Mouse (Mus musculus) stomach, postnatal 0 days (tissue): Measurements from ENCODE around the gene Pfpl. TPM values are rescaled to one million over a fixed set of nuclear protein-coding genes. Genes with fewer than 3 reads are reported as not detected.

Source experiments
- ATAC-seq: fragments of 200-750 bp; cut with Nextera tagmentation; 2 replicates; pipeline ENCODE4 v1.8.0; 2017; ENCODE audit not compliant: low FRiP score, low TSS enrichment
- DNase-seq: peaks from one replicate; pipeline ENCODE4 v3.0.0-alpha.2; 2016; ENCODE audit warnings: low spot score
- H3K27ac ChIP-seq: fragments of 300-500 bp; sonication (generic); replicated peaks from 2 replicates; pipeline ENCODE4 v1.5.1; 2014; ENCODE audit warnings: mild to moderate bottlenecking, control low read depth
- H3K27me3 ChIP-seq: fragments of 300-500 bp; sonication (generic); 2 replicates; pipeline ENCODE4 v1.6.1; 2014; ENCODE audit warnings: low read length; ENCODE audit not compliant: control insufficient read depth, insufficient read depth
- H3K36me3 ChIP-seq: fragments of 300-500 bp; sonication (generic); 2 replicates; pipeline ENCODE4 v1.6.1; 2014; ENCODE audit warnings: low read length, mixed read lengths; ENCODE audit not compliant: control insufficient read depth, insufficient read depth
- H3K4me1 ChIP-seq: fragments of 300-500 bp; sonication (generic); replicated peaks from 2 replicates; pipeline ENCODE4 v1.6.1; 2014; ENCODE audit warnings: antibody characterized with exemption; ENCODE audit not compliant: control insufficient read depth, insufficient read depth
- H3K4me2 ChIP-seq: fragments of 300-500 bp; sonication (generic); replicated peaks from 2 replicates; pipeline ENCODE4 v1.6.1; 2014; ENCODE audit warnings: low read depth, mild to moderate bottlenecking, control low read depth, moderate library complexity
- H3K4me3 ChIP-seq: fragments of 300-500 bp; sonication (generic); 2 replicates; pipeline ENCODE4 v1.5.1; 2014; ENCODE audit warnings: low read depth, low read length, control low read depth
- H3K9ac ChIP-seq: fragments of 300-500 bp; sonication (generic); 2 replicates; pipeline ENCODE4 v1.6.1; 2014; ENCODE audit warnings: mild to moderate bottlenecking, low read length, control low read depth, mixed read lengths
- H3K9me3 ChIP-seq: fragments of 300-500 bp; sonication (generic); 2 replicates; pipeline ENCODE4 v1.6.1; 2016; ENCODE audit warnings: low read length; ENCODE audit not compliant: control insufficient read depth
- CTCF ChIP-seq: IDR thresholded peaks from 2 replicates; pipeline ENCODE4 v1.5.1; 2016; ENCODE audit warnings: antibody characterized with exemption, low read depth, mild to moderate bottlenecking, moderate library complexity
- EP300 ChIP-seq: optimal IDR thresholded peaks from 2 replicates; pipeline ENCODE3; 2016; ENCODE audit warnings: antibody characterized with exemption
- WGBS: fragments of 180-500 bp; shearing (Covaris S2); extraction: QIAGEN DNeasy Blood & Tissue Kit; methylation state at CpG from one replicate; pipeline ENCODE4 v1.1.7; 2014; 5-methylcytosine and 5-hydroxymethylcytosine counted together
- polyA plus RNA-seq: library from polyadenylated mRNA; unstranded; fragments of >200 nt; fragmentation: Nextera tagmentation; extraction: Ambion mirVana; gene quantifications from 2 replicates; pipeline ENCODE4 v1.2.1, GENCODE M21; 2015

The Pfpl gene
- polyA plus RNA-seq, 1 experiment from 2014 or later, result not detected

GRCm38 (mm10) chr19:12421680-12422079 lies 6.0 kb upstream of the Pfpl start:
- Histone ChIP-seq H3K4me1 (no peaks in the 10 kb centered on the region), H3K27me3 (no peaks in the 10 kb centered on the region), H3K4me3 (no peak overlapping the region), H3K9ac (no peak overlapping the region), H3K27ac (no peak overlapping the region), H3K4me2 (no peak overlapping the region), H3K36me3 (no peaks in the 10 kb centered on the region), H3K9me3 (no peaks in the 10 kb centered on the region)
- 80% methylated on average over 1 of the region's 1 CpGs for WGBS
- DNase-seq (no peak), ATAC-seq (no peak)
- TF ChIP-seq EP300 (no peak), CTCF (no peak)

- no peaks in the 10 kb centered on the region for H3K4me1 ChIP-seq
- H3K27me3 ChIP-seq, result no peaks in the 10 kb centered on the region
- no peaks in the 10 kb centered on the region for H3K36me3 ChIP-seq
- no peak overlapping the region for H3K4me2 ChIP-seq
- H3K4me3 ChIP-seq, result no peak overlapping the region
- 68% methylated on average over 5 of the region's 5 CpGs for WGBS
- H3K9ac ChIP-seq, result no peak overlapping the region
- H3K27ac ChIP-seq, result no peak overlapping the region
- TF ChIP-seq EP300 (no peak), CTCF (no peak)
- DNase-seq (no peak), ATAC-seq (no peak)
- no peaks in the 10 kb centered on the region for H3K9me3 ChIP-seq
These were observed 604 bp upstream of the Pfpl start for GRCm38 (mm10) chr19:12427101-12427500.

- peak; percentile 24 for DNase-seq
- H3K9me3 ChIP-seq, result no peaks in the 10 kb centered on the region
- H3K36me3 ChIP-seq, result no peaks in the 10 kb centered on the region
- no peak overlapping the region for H3K4me2 ChIP-seq
- no peak overlapping the region for H3K27ac ChIP-seq
- peak; percentile 59; the same call in 1 of the 2 replicates for ATAC-seq
- no peaks in the 10 kb centered on the region for H3K4me1 ChIP-seq
- peak; percentile 82 for TF ChIP-seq CTCF
- TF ChIP-seq EP300, result no peak
- no peaks in the 10 kb centered on the region for H3K27me3 ChIP-seq
- no peak overlapping the region for H3K9ac ChIP-seq
- H3K4me3 ChIP-seq, result no peak overlapping the region
- WGBS, result 13% methylated on average over 2 of the region's 2 CpGs
These were observed 5.3 kb downstream of the Pfpl start for GRCm38 (mm10) chr19:12433033-12433432.

- WGBS, result 83% methylated on average over 4 of the region's 4 CpGs
These were observed 7.3 kb downstream of the Pfpl start for GRCm38 (mm10) chr19:12435011-12435416.

GRCm38 (mm10) chr19:12435750-12436524 lies 8.2 kb downstream of the Pfpl start:
- no peak for ATAC-seq

More at GRCm38 (mm10) chr19:12435011-12435416, 7.3 kb downstream of the Pfpl start:
- Histone ChIP-seq H3K9me3 (no peaks in the 10 kb centered on the region), H3K27me3 (no peaks in the 10 kb centered on the region), H3K9ac (no peak overlapping the region), H3K4me3 (no peak overlapping the region), H3K4me2 (no peak overlapping the region), H3K36me3 (no peaks in the 10 kb centered on the region), H3K27ac (no peak overlapping the region), H3K4me1 (no peaks in the 10 kb centered on the region)
- ATAC-seq, result no peak
- DNase-seq, result no peak
- TF ChIP-seq CTCF (no peak), EP300 (no peak)

GRCm38 (mm10) chr19:12439581-12439980 lies 11.9 kb downstream of the Pfpl start:
- WGBS, result 54% methylated on average over 1 of the region's 1 CpGs
- TF ChIP-seq CTCF (no peak), EP300 (no peak)

More at GRCm38 (mm10) chr19:12435750-12436524, 8.2 kb downstream of the Pfpl start:
- TF ChIP-seq CTCF, result no peak
- TF ChIP-seq EP300, result no peak
- Histone ChIP-seq H3K9ac (no peak overlapping the region), H3K4me2 (no peak overlapping the region), H3K27ac (no peak overlapping the region), H3K27me3 (no peaks in the 10 kb centered on the region), H3K9me3 (no peaks in the 10 kb centered on the region), H3K4me1 (no peaks in the 10 kb centered on the region), H3K36me3 (no peaks in the 10 kb centered on the region), H3K4me3 (no peak overlapping the region)
- 68% methylated on average over 4 of the region's 4 CpGs for WGBS
- DNase-seq, result no peak

More at GRCm38 (mm10) chr19:12439581-12439980, 11.9 kb downstream of the Pfpl start:
- Histone ChIP-seq H3K9ac (no peak overlapping the region), H3K36me3 (no peaks in the 10 kb centered on the region), H3K4me1 (no peaks in the 10 kb centered on the region), H3K9me3 (no peaks in the 10 kb centered on the region), H3K4me2 (no peak overlapping the region), H3K4me3 (no peak overlapping the region), H3K27me3 (no peaks in the 10 kb centered on the region), H3K27ac (no peak overlapping the region)
- ATAC-seq (no peak), DNase-seq (no peak)
